Mouse (Mus musculus) T-helper 2 cell (primary cell): ENCODE measurements around the gene Gjb4.

Experiments used
- in situ Hi-C: fragments of 300-600 bp; cut with MboI, MseI; formaldehyde crosslinking; loops from one replicate; pipeline ENCODE4 v1.15.1; 2025; ENCODE audit warnings: high pct_unique_total_duplicates

Gjb4 gene

DNA sequence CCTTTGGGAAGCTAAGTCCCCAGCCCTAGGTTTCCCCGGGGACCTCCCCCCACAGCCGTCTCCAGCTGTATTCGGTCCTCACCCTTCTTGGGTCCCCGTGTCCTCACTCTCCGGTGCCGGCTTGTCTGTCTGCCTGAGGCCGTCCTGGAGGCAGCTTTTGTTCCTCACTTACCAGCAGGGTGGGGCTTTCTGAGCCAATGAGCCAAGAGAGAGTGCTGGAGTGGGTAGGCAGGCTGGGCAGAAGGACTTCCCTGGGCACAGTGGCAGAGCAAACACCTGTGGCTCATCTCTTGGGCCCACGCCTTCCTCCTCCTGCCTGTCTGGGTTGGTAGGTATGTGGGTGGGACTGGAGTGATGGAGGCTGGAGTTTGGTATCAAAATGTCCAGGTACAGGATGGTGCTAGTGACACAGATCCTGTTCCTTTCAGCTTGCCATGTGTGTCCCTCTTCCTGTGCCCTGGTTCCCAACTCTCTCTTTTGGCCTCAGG, at the start of gene Gjb4:
Gjb4 (minus strand) TSS at position 131 of the 488 bp plus-strand sequence.
- in situ Hi-C loops, result no loop called here

- in situ Hi-C loops, result no loop called here
These were observed 48.7 kb upstream of the Gjb4 start for GRCm38 (mm10) chr4:127402614-127403013.

GRCm38 (mm10) chr4:127402166-127402565, 48.3 kb upstream of the Gjb4 start:
- in situ Hi-C loops, result no loop called here

GRCm38 (mm10) chr4:127400165-127401145, 46.6 kb upstream of the Gjb4 start:
- in situ Hi-C loops, result no loop called here

DNA sequence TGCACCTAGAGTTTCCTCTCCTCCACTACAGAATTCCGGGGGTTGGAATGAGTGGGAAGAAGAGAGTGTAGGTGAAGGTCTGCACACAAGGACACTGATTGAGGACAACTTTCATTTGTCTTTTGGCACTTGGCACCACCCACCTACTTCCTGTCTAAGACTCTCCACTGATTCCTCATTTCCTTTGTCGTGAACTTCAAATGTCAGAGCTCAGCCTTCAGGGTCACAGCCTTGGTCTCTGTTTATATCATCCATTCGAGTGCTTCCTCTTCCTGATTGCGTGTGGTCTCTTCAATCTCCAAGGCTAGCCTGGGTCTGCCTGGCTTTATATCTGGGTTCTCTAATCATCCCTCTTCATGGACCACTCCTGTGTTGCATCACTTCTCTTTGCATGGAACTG, 41.7 kb upstream of the Gjb4 start:
- in situ Hi-C loops, result no loop called here

DNA sequence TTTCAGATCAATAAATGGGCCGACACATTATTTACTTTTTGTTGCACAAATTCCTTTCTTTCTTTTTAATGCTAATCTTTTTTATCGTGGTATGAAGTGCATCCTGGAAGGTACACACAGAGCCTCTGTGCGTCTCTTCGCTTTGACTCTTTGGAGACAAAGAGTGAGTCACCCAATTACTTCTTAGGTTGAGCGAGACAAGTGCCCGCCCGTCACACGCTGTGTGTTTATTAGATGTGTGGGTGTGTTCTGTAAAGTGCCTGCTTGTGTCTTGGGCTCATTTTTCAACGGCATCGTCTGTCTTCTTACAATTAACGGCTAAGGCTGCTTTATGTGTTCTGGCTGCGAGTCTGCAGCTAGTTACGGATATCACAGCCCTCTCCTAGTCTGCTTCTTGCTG, 35.8 kb upstream of the Gjb4 start:
- in situ Hi-C loops, result loop anchor here (10.0 kb wide), 1 partner anchor 935 kb away; no protein-coding TSS in a partner anchor

- in situ Hi-C loops, result no loop called here
These were observed 23.5 kb upstream of the Gjb4 start for GRCm38 (mm10) chr4:127377344-127377743.

- in situ Hi-C loops, result no loop called here
These were observed 21.8 kb upstream of the Gjb4 start for GRCm38 (mm10) chr4:127375541-127376177.

- in situ Hi-C loops, result no loop called here
These were observed 20.8 kb upstream of the Gjb4 start for GRCm38 (mm10) chr4:127374645-127375044.

DNA sequence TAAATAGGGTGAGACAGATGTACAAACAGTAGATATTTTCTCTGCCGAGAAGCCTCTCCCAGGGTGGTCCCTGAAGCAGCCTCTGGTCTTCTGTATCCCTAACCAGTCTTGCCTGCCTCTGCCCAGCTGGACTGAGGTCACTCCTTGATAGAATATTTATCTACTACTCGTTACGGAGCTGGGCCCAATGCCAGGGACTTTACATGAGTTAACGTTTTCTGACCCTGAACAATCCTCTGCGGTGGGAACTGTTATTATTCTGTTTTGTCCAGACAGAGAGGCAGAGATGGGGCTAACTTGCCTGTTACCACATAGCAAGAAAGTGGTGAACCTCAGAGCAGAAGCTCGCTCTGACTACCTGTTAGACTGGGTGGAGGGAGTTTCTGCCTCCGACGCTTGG, 19.6 kb upstream of the Gjb4 start:
- in situ Hi-C loops, result no loop called here

DNA sequence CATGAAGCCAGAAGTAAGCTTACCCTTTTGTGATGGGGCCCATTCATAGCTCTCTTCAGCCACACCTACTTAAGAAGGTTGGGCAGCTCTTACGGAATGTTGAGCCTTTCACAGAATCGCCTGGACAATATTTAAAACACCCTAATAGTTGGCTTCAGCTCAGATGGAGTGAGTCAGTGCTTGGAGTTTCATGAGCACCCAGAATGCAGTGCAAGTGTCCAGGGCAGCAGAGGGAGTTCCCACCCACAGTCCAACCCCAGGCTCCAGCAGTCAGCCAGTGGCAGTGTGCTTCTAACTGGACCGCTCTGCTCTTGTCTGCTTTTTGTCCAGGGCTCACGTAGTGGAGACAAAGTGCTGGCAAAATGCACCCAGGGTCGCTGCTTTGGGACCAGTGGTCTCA, 17.7 kb upstream of the Gjb4 start:
- in situ Hi-C loops, result no loop called here

GRCm38 (mm10) chr4:127370447-127370846, 16.6 kb upstream of the Gjb4 start:
- in situ Hi-C loops, result no loop called here

- in situ Hi-C loops, result no loop called here
These were observed 14.6 kb upstream of the Gjb4 start for GRCm38 (mm10) chr4:127368379-127368973.

- in situ Hi-C loops, result no loop called here
These were observed 12.0 kb upstream of the Gjb4 start for GRCm38 (mm10) chr4:127365834-127366233.

DNA sequence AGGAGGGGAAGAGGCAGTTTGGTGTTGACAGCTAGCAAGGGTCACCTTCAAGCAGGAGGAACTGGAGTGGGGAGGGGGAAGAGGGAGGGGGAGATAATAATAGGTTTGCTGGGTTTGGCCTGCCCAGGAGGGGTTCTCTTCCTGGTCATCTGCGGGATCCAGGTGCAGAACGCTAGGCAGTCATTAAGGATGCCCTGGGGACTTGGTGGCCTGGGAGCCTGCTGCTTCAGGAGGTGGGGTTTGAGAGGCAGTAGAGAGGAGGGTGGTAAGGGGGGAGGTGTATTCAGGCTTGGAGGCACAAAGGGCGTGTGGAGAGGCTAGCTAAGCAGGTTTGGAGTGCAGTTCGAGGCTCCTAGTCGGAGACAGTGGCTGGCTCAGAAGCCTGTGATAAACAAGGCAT, 11.6 kb upstream of the Gjb4 start:
- in situ Hi-C loops, result no loop called here

DNA sequence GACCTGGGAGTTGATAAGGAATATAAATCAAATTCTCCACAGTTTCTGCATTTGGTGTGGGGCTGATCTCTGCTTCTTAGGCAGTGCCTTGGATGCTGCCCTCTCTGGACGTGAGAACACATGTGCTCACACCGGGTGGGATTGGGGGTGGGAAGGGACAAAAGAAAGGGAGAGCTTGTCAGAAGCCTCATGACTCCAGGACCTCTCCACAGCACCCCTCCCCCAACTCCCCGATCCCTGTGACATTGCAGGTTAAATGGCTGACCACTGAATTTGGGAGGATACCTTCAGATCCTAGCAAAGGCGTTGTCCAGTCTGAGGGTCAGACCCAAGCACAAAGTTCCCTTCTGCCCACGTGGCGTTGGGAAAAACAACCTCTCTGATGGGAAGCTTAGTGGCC, 10.6 kb upstream of the Gjb4 start:
- in situ Hi-C loops, result no loop called here

DNA sequence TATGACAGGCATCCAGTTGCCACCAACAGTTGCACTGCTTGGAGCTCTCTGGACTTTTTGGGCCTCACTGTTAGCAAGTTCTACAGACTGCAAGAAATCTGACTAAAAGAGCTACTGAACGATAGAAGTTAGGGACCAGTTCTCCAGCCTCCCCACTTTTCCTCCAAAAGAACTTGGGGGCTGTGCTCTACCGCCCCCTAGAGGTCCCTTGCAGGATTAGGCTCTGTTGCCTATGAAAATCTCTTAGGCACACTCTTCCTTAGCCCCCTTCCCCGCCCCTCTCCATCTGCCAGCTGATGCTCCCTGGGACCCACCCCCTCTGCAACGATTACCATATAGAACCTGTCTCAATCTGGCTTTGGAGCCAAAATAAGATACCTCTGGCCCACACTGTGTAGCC, 9.4 kb upstream of the Gjb4 start:
- in situ Hi-C loops, result no loop called here

GRCm38 (mm10) chr4:127362520-127362919, 8.6 kb upstream of the Gjb4 start:
- in situ Hi-C loops, result no loop called here

DNA sequence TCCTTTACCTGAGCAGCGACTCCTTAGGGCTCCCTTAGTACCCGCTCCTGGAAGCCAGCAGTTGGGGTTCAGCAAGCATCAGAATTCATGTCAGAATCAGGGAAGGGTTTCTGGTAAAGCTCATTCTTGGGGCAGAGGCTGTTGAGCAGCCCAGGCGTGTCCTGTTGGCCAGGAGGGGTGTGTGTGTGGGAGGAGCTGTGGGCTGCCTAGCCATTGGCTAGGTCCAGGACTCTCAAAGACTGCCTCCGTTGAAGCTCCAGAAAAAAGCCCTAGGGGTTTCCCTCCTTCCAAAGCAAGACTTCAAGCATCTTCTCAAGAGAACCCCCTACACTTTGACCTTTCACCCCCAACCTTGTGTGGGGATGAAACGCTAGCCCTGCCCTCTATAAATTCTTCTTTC, 4.1 kb upstream of the Gjb4 start, which contains the start of gene Gjb5:
Gjb5 (minus strand) TSS at position 164 of the 400 bp plus-strand sequence.
- in situ Hi-C loops, result no loop called here

- in situ Hi-C loops, result no loop called here
These were observed 915 bp upstream of the Gjb4 start for GRCm38 (mm10) chr4:127354506-127355485.

- in situ Hi-C loops, result no loop called here
These were observed 1.3 kb downstream of the Gjb4 start for GRCm38 (mm10) chr4:127352594-127352993.
